Mouse (Mus musculus) hindbrain, embryonic 14.5 days (tissue): ENCODE results near the gene Epb41l3. TPM values are rescaled to one million over a fixed set of nuclear protein-coding genes. Genes with fewer than 3 reads are reported as not detected.

Experiments used
- ATAC-seq: fragments of 200-750 bp; cut with Nextera tagmentation; 2 replicates; pipeline ENCODE4 v1.8.0; 2017; ENCODE audit warnings: moderate number of reproducible peaks, mild to moderate bottlenecking, moderate TSS enrichment, moderate library complexity; ENCODE audit not compliant: low FRiP score
- DNase-seq: peaks from one replicate; pipeline ENCODE4 v3.0.0-alpha.2; 2015; ENCODE audit warnings: low spot score
- H3K27ac ChIP-seq: fragments of 300-500 bp; sonication (generic); 2 replicates; pipeline ENCODE4 v1.5.1; 2014; ENCODE audit warnings: mild to moderate bottlenecking, moderate library complexity
- H3K27me3 ChIP-seq: fragments of 300-500 bp; sonication (generic); 2 replicates; pipeline ENCODE4 v1.6.1; 2014; ENCODE audit warnings: mild to moderate bottlenecking, low read length, mixed read lengths; ENCODE audit not compliant: control insufficient read depth, insufficient read depth
- H3K36me3 ChIP-seq: fragments of 300-500 bp; sonication (generic); replicated peaks from 2 replicates; pipeline ENCODE4 v1.6.1; 2014; ENCODE audit not compliant: control insufficient read depth, insufficient read depth
- H3K4me1 ChIP-seq: fragments of 300-500 bp; sonication (generic); replicated peaks from 2 replicates; pipeline ENCODE4 v1.6.1; 2014; ENCODE audit warnings: antibody characterized with exemption, low read length, mixed read lengths; ENCODE audit not compliant: control insufficient read depth, insufficient read depth
- H3K4me2 ChIP-seq: fragments of 300-500 bp; sonication (generic); replicated peaks from 2 replicates; pipeline ENCODE4 v1.6.1; 2014; ENCODE audit warnings: mild to moderate bottlenecking, moderate library complexity
- H3K4me3 ChIP-seq: fragments of 300-500 bp; sonication (generic); replicated peaks from 2 replicates; pipeline ENCODE4 v1.5.1; 2014; ENCODE audit warnings: mild to moderate bottlenecking, low read length
- H3K9ac ChIP-seq: fragments of 300-500 bp; sonication (generic); 2 replicates; pipeline ENCODE4 v1.6.1; 2014
- H3K9me3 ChIP-seq: fragments of 300-500 bp; sonication (generic); 2 replicates; pipeline ENCODE4 v1.6.1; 2016; ENCODE audit warnings: low read length; ENCODE audit not compliant: control insufficient read depth
- WGBS: fragments of 180-500 bp; shearing (Covaris S2); extraction: QIAGEN DNeasy Blood & Tissue Kit; methylation state at CpG from one replicate; pipeline ENCODE4 v1.1.7; 2014; 5-methylcytosine and 5-hydroxymethylcytosine counted together
- polyA plus RNA-seq: library from polyadenylated mRNA; unstranded; fragments of >200 nt; fragmentation: Nextera tagmentation; extraction: Ambion mirVana; gene quantifications from 2 replicates; pipeline ENCODE4 v1.2.1, GENCODE M21; 2014

Gene Epb41l3
- polyA plus RNA-seq, 1 experiment from 2014 or later = 108 TPM

DNA sequence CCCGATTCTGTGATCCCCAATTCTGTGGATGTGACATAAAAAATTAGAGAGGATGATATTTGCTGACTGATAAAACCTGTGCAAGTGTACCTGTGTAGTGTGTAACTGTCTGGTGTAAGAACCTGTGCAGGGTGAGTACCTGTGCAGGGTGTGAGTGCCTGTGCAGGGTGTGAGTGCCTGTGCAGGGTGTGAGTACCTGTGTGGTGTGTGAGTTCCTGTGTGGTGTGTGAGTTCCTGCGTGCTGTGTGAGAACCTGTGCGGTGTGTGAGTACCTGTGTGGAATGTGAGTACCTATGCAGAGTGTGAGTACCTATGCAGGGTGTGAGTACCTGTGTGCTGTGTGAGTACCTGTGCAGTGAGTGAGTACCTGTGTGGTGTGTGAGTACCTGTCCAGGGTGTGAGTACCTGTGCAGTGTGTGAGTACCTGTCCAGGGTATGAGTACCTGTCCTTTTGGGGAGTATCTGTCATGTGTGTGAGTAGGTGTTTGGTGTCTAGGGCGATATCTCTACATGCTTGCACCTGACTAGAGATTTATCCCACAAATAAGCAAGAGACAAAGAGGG is 163.4 kb downstream of the Epb41l3 start:
- no peak overlapping the region for H3K4me2 ChIP-seq
- no peaks in the 10 kb centered on the region for H3K27me3 ChIP-seq
- H3K9me3 ChIP-seq = no peaks in the 10 kb centered on the region
- DNase-seq (no peak), ATAC-seq (no peak)
- H3K27ac ChIP-seq = no peak overlapping the region
- no peak overlapping the region for H3K4me3 ChIP-seq
- H3K4me1 ChIP-seq = no peaks in the 10 kb centered on the region
- H3K9ac ChIP-seq = no peak overlapping the region
- H3K36me3 ChIP-seq = no peaks in the 10 kb centered on the region
- WGBS = 90% methylated on average over 4 of the region's 4 CpGs

DNA sequence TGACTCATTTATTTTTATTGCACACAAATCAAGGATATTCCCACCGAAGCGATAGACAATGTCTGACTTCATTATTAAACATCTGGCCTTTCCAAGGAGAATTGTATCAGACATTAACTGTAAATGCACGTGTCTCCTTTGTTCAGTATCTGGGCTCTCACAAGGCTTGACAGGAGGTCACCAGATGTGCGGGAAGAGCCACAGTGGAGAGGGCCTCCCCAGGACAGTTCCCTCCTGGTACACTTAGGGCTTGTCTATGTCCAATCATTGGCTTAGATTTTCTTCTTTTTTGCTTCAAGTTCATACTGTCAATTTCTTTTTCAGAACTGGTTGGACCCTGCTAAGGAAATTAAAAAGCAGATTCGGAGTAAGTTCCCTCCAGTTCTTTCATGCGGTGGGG is 163.9 kb downstream of the Epb41l3 start:
- Histone ChIP-seq H3K4me3 (no peak overlapping the region), H3K9me3 (no peaks in the 10 kb centered on the region), H3K27me3 (no peaks in the 10 kb centered on the region), H3K4me2 (no peak overlapping the region), H3K36me3 (no peaks in the 10 kb centered on the region), H3K27ac (no peak overlapping the region), H3K9ac (no peak overlapping the region), H3K4me1 (no peaks in the 10 kb centered on the region)
- ATAC-seq (no peak), DNase-seq (no peak)
- 79% methylated on average over 6 of the region's 6 CpGs for WGBS

DNA sequence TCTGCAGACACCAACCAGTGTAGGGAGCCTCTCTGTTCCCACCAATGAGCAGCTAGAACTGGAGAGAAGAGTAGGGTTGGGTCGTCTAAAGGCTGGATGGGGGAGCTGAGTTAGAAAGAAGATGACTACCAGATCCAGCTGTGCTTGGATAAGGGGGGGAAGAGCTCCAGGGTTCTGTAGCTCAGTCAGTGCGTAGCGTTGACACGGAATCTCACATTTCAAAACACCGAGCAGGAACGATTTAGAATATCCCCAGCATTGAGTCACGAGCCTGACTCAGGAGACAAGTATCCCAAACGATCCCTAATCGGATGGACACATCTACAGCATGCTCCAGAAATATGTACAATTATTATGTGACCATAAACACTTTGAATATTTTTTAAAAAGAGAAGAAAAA is 180.4 kb downstream of the Epb41l3 start:
- Histone ChIP-seq H3K27ac (no peak overlapping the region), H3K36me3 (peaks cover 14% of the 10 kb centered on the region), H3K4me1 (no peaks in the 10 kb centered on the region), H3K9ac (no peak overlapping the region), H3K27me3 (no peaks in the 10 kb centered on the region), H3K4me2 (no peak overlapping the region), H3K4me3 (no peak overlapping the region), H3K9me3 (no peaks in the 10 kb centered on the region)
- 83% methylated on average over 9 of the region's 9 CpGs for WGBS
- ATAC-seq = 0 out of 2 replicates have a peak, but pooled peaks have one; percentile 27
- no peak for DNase-seq

DNA sequence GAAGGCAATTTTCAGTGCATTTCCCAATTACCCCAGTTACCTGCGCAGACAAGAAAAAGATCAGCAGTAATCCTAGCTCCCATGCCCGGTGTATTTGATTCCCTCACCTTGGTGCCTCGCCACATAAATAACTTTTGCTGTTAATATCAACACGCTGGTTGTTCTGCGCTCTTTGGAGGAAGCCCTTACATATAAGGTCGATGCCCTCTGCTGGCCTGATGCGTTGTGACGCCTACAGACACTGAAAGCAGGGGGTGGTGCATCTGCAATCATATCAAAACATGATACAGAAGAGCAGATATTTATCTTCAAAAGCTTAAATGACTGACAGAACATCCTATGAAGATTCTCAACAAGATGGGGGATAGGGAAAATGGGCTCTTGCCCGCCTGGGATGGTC is 181.0 kb downstream of the Epb41l3 start:
- H3K36me3 ChIP-seq = peaks cover 14% of the 10 kb centered on the region
- H3K27me3 ChIP-seq = no peaks in the 10 kb centered on the region
- H3K9ac ChIP-seq = no peak overlapping the region
- 49% methylated on average over 9 of the region's 9 CpGs for WGBS
- H3K4me1 ChIP-seq = no peaks in the 10 kb centered on the region; the same call in 1 of the 2 replicates
- H3K27ac ChIP-seq = no peak overlapping the region
- no peak overlapping the region for H3K4me2 ChIP-seq
- DNase-seq (peak; percentile 47), ATAC-seq (peak; percentile 51; the same call in 1 of the 2 replicates)
- no peaks in the 10 kb centered on the region for H3K9me3 ChIP-seq
- H3K4me3 ChIP-seq = no peak overlapping the region

DNA sequence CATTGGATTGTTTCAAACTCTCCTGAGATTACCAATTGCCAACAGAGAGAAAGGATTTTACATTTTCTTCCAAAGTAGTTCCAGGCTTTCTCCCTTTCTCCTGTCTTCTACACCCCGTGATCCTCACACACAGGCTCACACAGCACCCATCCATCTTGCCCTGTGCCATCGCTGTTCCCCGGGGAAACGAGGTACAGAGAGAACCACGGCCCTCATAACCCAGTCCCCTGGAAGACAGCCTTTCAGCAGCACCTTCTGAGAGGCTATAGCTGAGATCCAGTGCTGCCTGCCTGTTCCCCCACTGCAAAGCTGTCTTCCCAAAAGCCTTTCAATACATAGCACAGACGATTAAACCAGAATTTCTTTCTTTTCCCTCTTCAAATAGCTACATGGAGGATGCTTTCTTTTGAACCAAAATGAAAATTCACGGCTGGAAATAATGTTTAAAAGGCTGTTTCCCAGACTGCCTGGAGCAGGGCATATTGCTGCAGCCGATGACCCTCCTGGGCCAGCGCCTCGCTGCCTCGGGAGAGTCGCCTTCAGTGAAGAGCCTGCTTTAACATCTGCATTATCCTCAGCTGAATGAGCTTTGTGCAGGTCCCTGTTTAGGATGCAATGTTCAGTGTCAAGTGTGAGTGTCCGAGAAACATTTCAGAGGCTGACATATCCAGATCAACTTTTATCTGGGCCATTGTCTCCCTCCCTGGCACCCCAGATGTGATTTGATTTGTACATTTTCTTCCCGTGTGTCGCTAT is 188.5 kb downstream of the Epb41l3 start:
- H3K27ac ChIP-seq = peak overlapping the region; percentile 58
- no peak overlapping the region for H3K4me2 ChIP-seq
- 33% methylated on average over 15 of the region's 15 CpGs for WGBS
- DNase-seq (no peak), ATAC-seq (peak; percentile 51; the same call in 1 of the 2 replicates)
- no peaks in the 10 kb centered on the region for H3K9me3 ChIP-seq
- H3K4me1 ChIP-seq = peaks cover 13% of the 10 kb centered on the region; the same call in 1 of the 2 replicates
- H3K27me3 ChIP-seq = no peaks in the 10 kb centered on the region
- no peak overlapping the region for H3K4me3 ChIP-seq
- peaks cover 11% of the 10 kb centered on the region for H3K36me3 ChIP-seq
- H3K9ac ChIP-seq = peak overlapping the region; percentile 40

DNA sequence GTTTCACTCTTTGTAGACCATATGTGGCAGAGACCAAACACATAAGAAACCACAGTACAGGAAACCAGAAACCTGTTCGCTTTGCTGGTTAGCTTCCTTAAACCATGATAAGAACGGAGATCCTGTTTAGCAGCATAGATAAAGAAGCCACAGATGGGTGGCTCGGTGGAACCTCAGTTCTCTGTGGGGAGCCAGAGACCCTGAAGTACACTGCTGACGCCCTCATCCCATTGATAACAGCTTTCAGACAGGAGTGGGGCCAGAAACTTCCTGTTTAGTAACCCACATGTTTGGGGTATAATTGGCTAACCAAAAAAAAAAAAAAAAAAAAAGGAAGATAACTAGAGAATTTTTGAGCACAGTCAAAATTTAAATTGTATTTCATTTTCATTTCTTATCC is 189.7 kb downstream of the Epb41l3 start:
- Histone ChIP-seq H3K27ac (no peak overlapping the region), H3K4me3 (no peak overlapping the region), H3K27me3 (no peaks in the 10 kb centered on the region), H3K9me3 (no peaks in the 10 kb centered on the region), H3K4me2 (no peak overlapping the region), H3K4me1 (peaks cover 13% of the 10 kb centered on the region; the same call in 1 of the 2 replicates), H3K9ac (no peak overlapping the region), H3K36me3 (no peaks in the 10 kb centered on the region; the same call in 1 of the 2 replicates)
- no peak for ATAC-seq
- no peak for DNase-seq
- WGBS = 59% methylated on average over 4 of the region's 4 CpGs

DNA sequence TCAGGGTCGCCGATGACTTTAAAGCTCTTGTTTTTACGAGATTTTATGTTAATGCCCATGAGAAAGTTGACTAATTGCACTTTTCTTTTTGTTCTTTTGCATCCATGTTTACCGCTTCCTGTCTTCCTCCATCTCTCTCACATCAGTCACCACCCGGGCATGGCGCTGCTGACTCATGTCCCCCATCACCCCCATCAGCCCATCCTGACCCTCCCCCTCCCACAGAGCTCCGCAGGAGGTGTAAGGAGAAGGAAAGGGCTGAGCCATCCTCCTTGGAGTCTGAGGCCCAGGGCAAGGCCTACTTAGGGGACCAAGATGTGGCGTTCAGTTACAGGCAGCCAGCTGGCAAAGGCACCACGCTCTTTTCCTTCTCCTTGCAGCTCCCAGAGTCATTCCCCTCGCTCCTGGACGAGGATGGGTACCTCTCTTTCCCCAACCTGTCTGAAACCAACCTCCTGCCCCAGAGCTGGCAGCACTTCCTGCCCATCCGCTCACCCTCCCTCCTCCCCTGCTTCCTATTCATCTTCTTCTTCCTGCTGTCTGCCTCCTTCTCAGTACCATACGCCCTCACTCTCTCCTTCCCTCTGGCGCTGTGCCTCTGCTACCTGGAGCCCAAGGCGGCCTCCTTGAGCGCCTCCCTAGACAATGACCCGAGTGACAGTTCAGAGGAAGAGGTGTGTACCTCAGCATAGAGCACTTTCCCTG is 190.4 kb downstream of the Epb41l3 start:
- peaks cover under 1% of the 10 kb centered on the region; the same call in 1 of the 2 replicates for H3K36me3 ChIP-seq
- ATAC-seq = no peak
- DNase-seq = no peak
- no peaks in the 10 kb centered on the region for H3K9me3 ChIP-seq
- H3K9ac ChIP-seq = no peak overlapping the region
- no peak overlapping the region for H3K27ac ChIP-seq
- H3K4me3 ChIP-seq = no peak overlapping the region
- H3K4me1 ChIP-seq = peaks cover 13% of the 10 kb centered on the region; the same call in 1 of the 2 replicates
- H3K4me2 ChIP-seq = no peak overlapping the region
- H3K27me3 ChIP-seq = no peaks in the 10 kb centered on the region
- WGBS = 40% methylated on average over 17 of the region's 17 CpGs

DNA sequence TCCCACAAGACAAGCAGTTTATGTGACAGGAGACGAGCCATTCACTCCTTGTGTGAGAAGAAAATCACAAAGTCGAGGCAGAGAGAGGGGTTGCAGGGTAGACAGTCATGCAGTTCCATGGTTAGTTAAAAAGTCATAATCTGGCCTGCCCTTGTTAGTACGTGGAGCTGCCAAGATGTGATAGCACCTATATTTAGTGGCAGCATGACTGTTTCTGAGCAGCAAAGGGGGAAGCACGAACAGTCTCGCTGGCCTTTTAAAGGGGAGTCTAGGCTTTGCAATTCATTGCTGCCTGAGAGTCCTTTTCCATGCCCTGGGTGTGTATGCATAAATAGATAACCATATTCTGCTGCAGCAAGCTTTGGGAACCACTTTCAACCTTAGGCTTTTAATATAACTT is 191.5 kb downstream of the Epb41l3 start:
- Histone ChIP-seq H3K4me3 (no peak overlapping the region), H3K27me3 (no peaks in the 10 kb centered on the region), H3K4me1 (peaks cover 13% of the 10 kb centered on the region; the same call in 1 of the 2 replicates), H3K27ac (0 out of 2 replicates have a peak overlapping the region, but pooled peaks have one; percentile 5), H3K9me3 (no peaks in the 10 kb centered on the region), H3K36me3 (peaks cover 8% of the 10 kb centered on the region; the same call in 1 of the 2 replicates), H3K4me2 (no peak overlapping the region), H3K9ac (no peak overlapping the region)
- ATAC-seq (no peak), DNase-seq (no peak)
- WGBS = 69% methylated on average over 5 of the region's 5 CpGs

DNA sequence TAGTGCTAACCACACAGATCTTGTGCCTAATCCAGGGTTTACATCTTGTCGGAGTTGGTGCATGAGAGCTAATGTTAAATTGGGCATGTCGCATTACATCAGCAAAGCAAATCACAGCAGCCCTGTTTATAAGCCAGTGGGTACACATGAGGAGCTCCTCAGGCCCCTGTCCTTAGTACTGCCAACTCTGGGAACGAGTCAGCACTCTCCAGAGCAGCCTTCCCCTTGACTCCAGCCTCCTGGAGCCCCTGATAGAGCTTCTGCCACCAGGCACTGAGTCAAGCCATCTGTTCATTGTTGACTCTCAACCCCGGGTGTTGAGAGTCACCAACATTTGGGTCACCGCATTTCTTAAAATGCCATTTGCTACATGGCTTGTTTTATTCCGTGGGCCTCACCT is 192.0 kb downstream of the Epb41l3 start:
- Histone ChIP-seq H3K9ac (no peak overlapping the region), H3K9me3 (no peaks in the 10 kb centered on the region), H3K36me3 (peaks cover 8% of the 10 kb centered on the region; the same call in 1 of the 2 replicates), H3K27ac (0 out of 2 replicates have a peak overlapping the region, but pooled peaks have one; percentile 5), H3K4me3 (no peak overlapping the region), H3K27me3 (no peaks in the 10 kb centered on the region), H3K4me2 (no peak overlapping the region), H3K4me1 (peaks cover 13% of the 10 kb centered on the region; the same call in 1 of the 2 replicates)
- ATAC-seq = no peak
- DNase-seq = no peak
- WGBS = 41% methylated on average over 6 of the region's 6 CpGs
